Mouse (Mus musculus) embryonic fibroblast, embryonic 13.5 days (primary cell): ENCODE data around the gene Armh1.

ENCODE experiments used
- CTCF ChIP-seq: IDR thresholded peaks from 2 replicates; pipeline ENCODE4 v1.5.1; 2011; ENCODE audit warnings: mild to moderate bottlenecking, control low read depth, low read length, moderate library complexity, borderline replicate concordance; ENCODE audit not compliant: insufficient read depth
- POLR2A ChIP-seq: IDR thresholded peaks from 2 replicates; pipeline ENCODE4 v1.6.1; 2011; ENCODE audit warnings: low read depth, mild to moderate bottlenecking, control low read depth, low read length, moderate library complexity

DNA sequence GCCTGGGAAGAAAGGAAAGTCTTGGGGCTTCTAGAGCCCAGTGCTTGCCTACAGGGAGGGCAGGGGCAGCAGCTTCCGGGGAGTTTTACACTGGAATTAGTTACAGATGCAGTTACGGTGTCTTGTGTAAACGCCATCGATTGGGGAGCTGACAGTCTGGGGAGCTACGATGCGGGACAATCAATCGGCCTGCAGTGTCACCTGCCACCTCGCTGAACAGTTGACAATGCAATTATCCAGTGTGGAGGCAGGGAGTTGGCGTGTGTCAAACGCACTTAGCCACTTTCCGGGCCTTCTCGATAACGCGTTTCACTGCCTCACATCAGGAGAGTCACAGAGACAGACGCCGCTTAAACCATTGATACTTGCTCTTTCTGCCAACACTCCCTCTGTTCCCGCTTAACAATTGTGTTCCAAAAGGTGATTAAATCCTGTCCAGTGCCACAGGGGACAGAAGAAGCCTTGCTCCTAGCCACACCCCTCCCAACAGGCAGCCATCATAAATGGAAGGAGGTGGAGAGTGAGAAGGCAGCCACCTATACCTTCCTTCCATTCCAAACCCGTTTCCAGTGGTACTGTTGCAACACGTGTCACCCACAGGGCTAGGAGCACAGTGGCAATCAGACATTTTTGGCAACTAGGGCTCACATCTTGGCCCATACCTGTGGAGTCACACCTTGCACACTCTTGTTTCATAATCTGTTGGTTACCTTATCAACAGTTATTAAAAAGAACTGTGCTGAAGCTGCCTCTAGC, 29.3 kb upstream of the Armh1 start:
- TF ChIP-seq CTCF (no peak), POLR2A (no peak)
